Mouse (Mus musculus): ENCODE results near the gene Rin2.

GRCm38 (mm10) chr2:145663899-145664298, 11.1 kb upstream of the Rin2 start:
- TF ChIP-seq POLR2A (IDR thresholded peaks at IDR 0.05; ENCODE audit: extremely low read depth, insufficient read depth, low read length) (no peak), CTCF (IDR thresholded peaks at IDR 0.05; ENCODE audit: low read depth, low read length) (no peak)

Measured in liver, adult 2 months (tissue).